Mouse (Mus musculus) midbrain, postnatal 0 days (tissue): ENCODE data around the gene Efna5. TPM values are rescaled to one million over a fixed set of nuclear protein-coding genes. Genes with fewer than 3 reads are reported as not detected.

Source experiments
- ATAC-seq: fragments of 200-750 bp; cut with Nextera tagmentation; 2 replicates; pipeline ENCODE4 v1.8.0; 2017; ENCODE audit warnings: moderate number of reproducible peaks, mild to moderate bottlenecking, moderate TSS enrichment, moderate library complexity; ENCODE audit not compliant: low FRiP score
- DNase-seq: peaks from one replicate; pipeline ENCODE4 v3.0.0-alpha.2; 2015; ENCODE audit warnings: low spot score
- H3K27ac ChIP-seq: fragments of 300-500 bp; sonication (generic); 2 replicates; pipeline ENCODE4 v1.5.1; 2014; ENCODE audit warnings: low read depth, mild to moderate bottlenecking, low read length, mixed read lengths
- H3K27me3 ChIP-seq: fragments of 300-500 bp; sonication (generic); 2 replicates; pipeline ENCODE4 v1.6.1; 2014; ENCODE audit warnings: low read length, control low read depth, mixed read lengths; ENCODE audit not compliant: insufficient read depth
- H3K36me3 ChIP-seq: fragments of 300-500 bp; sonication (generic); 2 replicates; pipeline ENCODE4 v1.6.1; 2014; ENCODE audit warnings: low read length, control low read depth, mixed read lengths; ENCODE audit not compliant: insufficient read depth
- H3K4me1 ChIP-seq: fragments of 300-500 bp; sonication (generic); 2 replicates; pipeline ENCODE4 v1.6.1; 2014; ENCODE audit warnings: mild to moderate bottlenecking, control low read depth, antibody characterized with exemption, low read length, mixed read lengths; ENCODE audit not compliant: insufficient read depth
- H3K4me2 ChIP-seq: fragments of 300-500 bp; sonication (generic); 2 replicates; pipeline ENCODE4 v1.6.1; 2014; ENCODE audit warnings: low read depth, mild to moderate bottlenecking, low read length, mixed read lengths; ENCODE audit not compliant: poor library complexity, severe bottlenecking
- H3K4me3 ChIP-seq: fragments of 300-500 bp; sonication (generic); 2 replicates; pipeline ENCODE4 v1.5.1; 2014; ENCODE audit warnings: low read depth, mild to moderate bottlenecking, low read length, moderate library complexity
- H3K9ac ChIP-seq: fragments of 300-500 bp; sonication (generic); replicated peaks from 2 replicates; pipeline ENCODE4 v1.6.1; 2014; ENCODE audit warnings: mild to moderate bottlenecking, low read length, moderate library complexity, mixed read lengths; ENCODE audit not compliant: poor library complexity, severe bottlenecking
- H3K9me3 ChIP-seq: fragments of 300-500 bp; sonication (generic); 2 replicates; pipeline ENCODE4 v1.6.1; 2016; ENCODE audit warnings: low read length, control low read depth
- CTCF ChIP-seq: IDR thresholded peaks from 2 replicates; pipeline ENCODE4 v1.5.1; 2016; ENCODE audit warnings: antibody characterized with exemption, mild to moderate bottlenecking
- WGBS: fragments of 180-500 bp; shearing (Covaris S2); extraction: QIAGEN DNeasy Blood & Tissue Kit; methylation state at CpG from one replicate; pipeline ENCODE4 v1.1.7; 2014; 5-methylcytosine and 5-hydroxymethylcytosine counted together
- polyA plus RNA-seq: library from polyadenylated mRNA; unstranded; fragments of >200 nt; fragmentation: Nextera tagmentation; extraction: Ambion mirVana; gene quantifications from 2 replicates; pipeline ENCODE4 v1.2.1, GENCODE M21; 2015
- total RNA-seq: library from RNA; depleted of rRNA; stranded (reverse); fragments of >200 nt; gene quantifications from 2 replicates; pipeline ENCODE4 v1.2.3, GENCODE M21; 2014

Efna5 gene
- total and polyA plus RNA-seq, 2 experiments from 2014 or later, result 11.1 to 59.5 TPM

DNA sequence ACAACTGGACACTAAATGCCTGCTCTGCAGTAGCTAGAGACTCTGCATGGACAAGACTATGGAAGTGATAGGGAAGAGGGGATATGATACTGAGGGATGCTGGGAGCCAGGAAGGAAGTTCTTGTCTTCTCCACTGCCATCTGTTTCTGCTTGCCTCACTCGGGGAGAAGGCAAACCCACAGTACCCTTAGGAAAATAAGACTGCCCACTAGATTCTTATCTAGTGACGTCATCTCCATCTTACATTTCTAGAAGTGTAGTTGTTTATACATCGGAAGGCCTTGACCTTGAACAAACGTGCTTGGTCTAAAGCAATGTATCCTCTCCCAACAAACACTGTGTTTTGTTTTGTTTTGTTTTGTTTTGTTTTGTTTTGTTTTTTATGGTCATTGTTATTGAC lies 116.0 kb downstream of the Efna5 start:
- H3K4me2 ChIP-seq, result no peak overlapping the region
- H3K9me3 ChIP-seq, result no peaks in the 10 kb centered on the region
- no peak overlapping the region for H3K27ac ChIP-seq
- no peak overlapping the region for H3K9ac ChIP-seq
- H3K4me3 ChIP-seq, result no peak overlapping the region
- no peak for TF ChIP-seq CTCF
- whole genome bisulfite sequencing, result 77% methylated on average over 4 of the region's 4 CpGs
- H3K4me1 ChIP-seq, result no peaks in the 10 kb centered on the region; the same call in 1 of the 2 replicates
- ATAC-seq (no peak), DNase-seq (no peak)
- no peaks in the 10 kb centered on the region for H3K36me3 ChIP-seq
- H3K27me3 ChIP-seq, result no peaks in the 10 kb centered on the region

GRCm38 (mm10) chr17:62756951-62757350 lies 124.2 kb downstream of the Efna5 start:
- Histone ChIP-seq H3K36me3 (no peaks in the 10 kb centered on the region), H3K27me3 (no peaks in the 10 kb centered on the region), H3K4me2 (no peak overlapping the region), H3K9ac (no peak overlapping the region), H3K4me1 (no peaks in the 10 kb centered on the region; the same call in 1 of the 2 replicates), H3K4me3 (no peak overlapping the region), H3K9me3 (no peaks in the 10 kb centered on the region), H3K27ac (no peak overlapping the region)
- DNase-seq (no peak), ATAC-seq (no peak)
- WGBS, result 78% methylated on average over 3 of the region's 3 CpGs
- TF ChIP-seq CTCF, result no peak

- H3K9ac ChIP-seq, result no peak overlapping the region
- no peak overlapping the region for H3K4me2 ChIP-seq
- no peaks in the 10 kb centered on the region for H3K9me3 ChIP-seq
- H3K4me1 ChIP-seq, result no peaks in the 10 kb centered on the region; the same call in 1 of the 2 replicates
- TF ChIP-seq CTCF, result no peak
- ATAC-seq (no peak), DNase-seq (no peak)
- H3K36me3 ChIP-seq, result no peaks in the 10 kb centered on the region
- H3K27ac ChIP-seq, result no peak overlapping the region
- 94% methylated on average over 2 of the region's 2 CpGs for WGBS
- no peaks in the 10 kb centered on the region for H3K27me3 ChIP-seq
- no peak overlapping the region for H3K4me3 ChIP-seq
Measured at GRCm38 (mm10) chr17:62755635-62756034, 125.5 kb downstream of the Efna5 start.

DNA sequence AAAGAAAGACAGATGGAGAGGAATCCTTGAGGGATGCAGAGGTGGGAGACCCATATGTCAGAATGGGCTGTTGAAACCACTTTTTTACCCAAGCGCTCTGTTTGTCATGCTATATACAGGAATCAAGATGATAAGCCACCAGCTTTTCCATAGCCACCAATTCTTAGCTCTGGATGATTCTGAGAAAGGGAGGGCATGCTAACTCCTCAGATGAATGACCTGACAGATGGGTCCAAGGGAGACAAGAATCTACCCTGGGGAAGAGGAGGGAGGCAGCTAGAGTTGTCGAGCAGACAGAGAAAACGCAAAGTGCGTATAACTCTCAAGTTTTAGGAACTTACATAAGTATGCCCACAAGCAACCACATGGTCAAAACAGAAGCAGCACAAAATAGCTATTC lies 126.5 kb downstream of the Efna5 start:
- ATAC-seq, result no peak
- TF ChIP-seq CTCF, result no peak
- no peak overlapping the region for H3K27ac ChIP-seq
- H3K9me3 ChIP-seq, result no peaks in the 10 kb centered on the region
- no peaks in the 10 kb centered on the region for H3K27me3 ChIP-seq
- no peaks in the 10 kb centered on the region for H3K36me3 ChIP-seq
- DNase-seq, result no peak
- H3K4me3 ChIP-seq, result no peak overlapping the region
- 77% methylated on average over 4 of the region's 4 CpGs for WGBS
- no peak overlapping the region for H3K9ac ChIP-seq
- H3K4me1 ChIP-seq, result no peaks in the 10 kb centered on the region
- no peak overlapping the region for H3K4me2 ChIP-seq

- no peak for TF ChIP-seq CTCF
- no peak overlapping the region for H3K4me2 ChIP-seq
- no peak overlapping the region for H3K9ac ChIP-seq
- no peak for ATAC-seq
- H3K9me3 ChIP-seq, result no peaks in the 10 kb centered on the region
- no peaks in the 10 kb centered on the region for H3K4me1 ChIP-seq
- H3K4me3 ChIP-seq, result no peak overlapping the region
- DNase-seq, result no peak
- H3K27me3 ChIP-seq, result no peaks in the 10 kb centered on the region
- WGBS, result 18% methylated on average over 2 of the region's 2 CpGs
- no peak overlapping the region for H3K27ac ChIP-seq
- H3K36me3 ChIP-seq, result no peaks in the 10 kb centered on the region
Measured at GRCm38 (mm10) chr17:62752381-62752889, 128.7 kb downstream of the Efna5 start.

GRCm38 (mm10) chr17:62750647-62751046 lies 130.5 kb downstream of the Efna5 start:
- Histone ChIP-seq H3K27ac (no peak overlapping the region), H3K4me2 (no peak overlapping the region), H3K4me3 (no peak overlapping the region), H3K9ac (no peak overlapping the region), H3K4me1 (no peaks in the 10 kb centered on the region), H3K27me3 (no peaks in the 10 kb centered on the region), H3K36me3 (no peaks in the 10 kb centered on the region), H3K9me3 (no peaks in the 10 kb centered on the region)
- 76% methylated on average over 3 of the region's 3 CpGs for WGBS
- no peak for DNase-seq
- ATAC-seq, result no peak
- no peak for TF ChIP-seq CTCF
